Mouse (Mus musculus): ENCODE measurements around the gene Mmp15. TPM values are rescaled to one million over a fixed set of nuclear protein-coding genes. Genes with fewer than 3 reads are reported as not detected.

The Mmp15 gene
- polyA plus RNA-seq, 1 experiment, result not detected

DNA sequence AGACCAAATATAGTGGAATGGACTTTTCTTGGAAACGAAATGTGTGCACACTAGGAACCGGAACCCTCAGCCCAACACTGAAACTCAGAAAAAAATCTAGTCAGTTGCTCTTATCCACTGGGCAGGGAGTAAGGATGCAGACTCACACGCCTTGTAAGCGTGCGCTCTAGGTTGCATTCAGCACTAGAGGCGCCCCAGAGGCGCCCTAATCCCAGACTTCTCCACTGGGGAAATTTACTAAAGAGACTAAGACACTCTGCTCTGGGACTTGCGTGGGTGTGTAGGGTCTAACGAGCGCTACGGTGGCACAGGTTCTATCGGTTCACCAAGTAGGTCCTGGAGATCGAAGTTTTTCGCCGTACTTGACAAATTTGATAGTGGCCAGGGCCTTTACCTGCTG, 607 bp upstream of the Mmp15 start:
- Histone ChIP-seq H3K4me1 (ENCODE audit: control insufficient read depth, insufficient read depth, low read length) (peaks cover 37% of the 10 kb centered on the region), H3K4me3 (ENCODE audit: insufficient read depth, low read depth, low read length) (no peak overlapping the region), H3K27ac (ENCODE audit: insufficient read depth, low read depth, low read length) (no peak overlapping the region)
- 3% methylated on average over 15 of the region's 15 CpGs for WGBS
- TF ChIP-seq POLR2A (IDR thresholded peaks at IDR 0.05; ENCODE audit: insufficient read depth, low read depth, low read length) (no peak), CTCF (IDR thresholded peaks at IDR 0.05; ENCODE audit: insufficient read depth, low read depth, low read length) (no peak)

DNA sequence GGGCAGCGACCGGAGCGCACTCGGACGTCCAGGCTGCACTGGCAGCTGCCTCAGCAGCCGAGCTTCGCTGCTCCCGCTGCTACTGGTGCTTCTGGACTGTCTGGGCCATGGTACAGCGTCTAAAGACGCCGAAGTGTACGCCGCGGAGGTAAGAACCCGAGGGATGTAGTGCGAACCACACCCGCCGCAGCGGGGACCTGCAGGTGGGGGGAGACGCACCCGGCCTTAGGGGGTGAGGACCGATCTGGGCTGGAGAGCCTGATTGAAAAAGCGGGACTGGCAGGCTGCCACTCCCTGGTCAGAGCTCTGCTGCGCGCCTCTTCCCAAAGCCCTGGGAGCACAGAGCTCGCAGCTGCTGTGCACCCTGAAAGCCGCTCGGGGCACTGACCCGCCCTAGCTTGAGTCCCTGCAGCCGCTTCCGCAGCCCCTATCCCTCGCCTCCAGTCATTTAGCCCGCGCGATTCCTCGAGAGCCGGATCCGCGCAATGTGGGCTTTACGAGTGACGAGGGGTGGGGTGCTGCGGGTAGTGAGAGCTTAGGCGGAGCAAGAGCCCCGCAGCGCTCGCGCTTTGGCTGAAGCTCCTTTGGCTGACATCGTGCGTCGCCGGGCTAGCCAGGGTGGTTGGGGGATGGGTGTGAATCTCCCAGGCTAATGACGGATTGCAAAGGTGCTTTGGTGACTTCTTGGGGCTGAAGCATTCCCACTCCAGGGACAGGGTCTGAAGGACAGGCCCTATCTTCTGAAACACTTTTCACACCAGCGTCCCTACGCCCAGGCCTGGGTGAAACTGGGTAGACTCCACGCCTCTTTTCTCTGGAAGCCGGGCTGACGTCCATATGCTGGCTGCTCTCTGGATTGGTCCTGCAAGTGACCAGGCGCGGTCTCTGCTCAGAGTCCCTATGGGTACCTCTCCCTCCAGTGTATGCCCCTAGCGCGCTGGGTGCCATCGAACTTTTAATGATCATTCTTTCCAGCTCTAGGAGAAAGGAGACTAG, 1.1 kb downstream of the Mmp15 start:
- peak overlapping the region; percentile 72 for H3K4me3 ChIP-seq (ENCODE audit: insufficient read depth, low read depth, low read length)
- H3K4me1 ChIP-seq (ENCODE audit: control insufficient read depth, insufficient read depth, low read length), result peaks cover 34% of the 10 kb centered on the region
- no peak overlapping the region for H3K27ac ChIP-seq (ENCODE audit: insufficient read depth, low read depth, low read length)
- TF ChIP-seq CTCF (IDR thresholded peaks at IDR 0.05; ENCODE audit: insufficient read depth, low read depth, low read length) (no peak), POLR2A (IDR thresholded peaks at IDR 0.05; ENCODE audit: insufficient read depth, low read depth, low read length) (peak; percentile 11; the same call in 1 of the 2 replicates)
- 8% methylated on average over 62 of the region's 62 CpGs for WGBS

GRCm38 (mm10) chr8:95354606-95355005, 2.5 kb downstream of the Mmp15 start:
- TF ChIP-seq POLR2A (IDR thresholded peaks at IDR 0.05; ENCODE audit: insufficient read depth, low read depth, low read length) (no peak), CTCF (IDR thresholded peaks at IDR 0.05; ENCODE audit: insufficient read depth, low read depth, low read length) (no peak)
- WGBS, result 96% methylated on average over 2 of the region's 2 CpGs
- H3K27ac ChIP-seq (ENCODE audit: insufficient read depth, low read depth, low read length), result no peak overlapping the region

GRCm38 (mm10) chr8:95358550-95359411, 6.7 kb downstream of the Mmp15 start:
- TF ChIP-seq CTCF (IDR thresholded peaks at IDR 0.05; ENCODE audit: insufficient read depth, low read depth, low read length) (no peak), POLR2A (IDR thresholded peaks at IDR 0.05; ENCODE audit: insufficient read depth, low read depth, low read length) (no peak)
- H3K4me3 ChIP-seq (ENCODE audit: insufficient read depth, low read depth, low read length), result no peak overlapping the region
- H3K27ac ChIP-seq (ENCODE audit: insufficient read depth, low read depth, low read length), result no peak overlapping the region
- 74% methylated on average over 7 of the region's 8 CpGs for WGBS
- peaks cover 12% of the 10 kb centered on the region; the same call in 1 of the 2 replicates for H3K4me1 ChIP-seq (ENCODE audit: control insufficient read depth, insufficient read depth, low read length)

More at GRCm38 (mm10) chr8:95354606-95355005, 2.5 kb downstream of the Mmp15 start:
- Histone ChIP-seq H3K4me1 (ENCODE audit: control insufficient read depth, insufficient read depth, low read length) (peaks cover 21% of the 10 kb centered on the region), H3K4me3 (ENCODE audit: insufficient read depth, low read depth, low read length) (no peak overlapping the region)

- TF ChIP-seq CTCF (IDR thresholded peaks at IDR 0.05; ENCODE audit: insufficient read depth, low read depth, low read length) (no peak), POLR2A (IDR thresholded peaks at IDR 0.05; ENCODE audit: insufficient read depth, low read depth, low read length) (no peak)
- 58% methylated on average over 7 of the region's 7 CpGs for WGBS
- Histone ChIP-seq H3K4me1 (ENCODE audit: control insufficient read depth, insufficient read depth, low read length) (peaks cover 7% of the 10 kb centered on the region; the same call in 1 of the 2 replicates), H3K27ac (ENCODE audit: insufficient read depth, low read depth, low read length) (no peak overlapping the region), H3K4me3 (ENCODE audit: insufficient read depth, low read depth, low read length) (no peak overlapping the region)
These were observed 8.3 kb downstream of the Mmp15 start for GRCm38 (mm10) chr8:95360181-95361015.

DNA sequence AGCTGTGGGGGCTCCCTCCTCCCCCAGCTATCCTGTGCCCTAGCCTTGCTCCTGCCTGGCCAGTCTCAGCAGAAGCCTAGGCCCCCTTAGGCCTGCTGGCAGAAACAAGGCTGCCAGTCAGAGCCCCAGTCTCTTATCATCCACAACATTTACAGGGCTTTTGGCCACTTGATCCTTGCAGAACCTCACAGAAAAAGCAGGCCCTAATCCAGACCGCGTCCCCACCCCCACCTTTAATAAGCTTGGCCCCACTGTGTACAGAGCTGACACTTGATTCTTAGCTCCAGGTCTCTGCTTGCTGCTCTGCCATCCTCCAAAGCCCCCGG, 8.9 kb downstream of the Mmp15 start:
- H3K4me1 ChIP-seq (ENCODE audit: control insufficient read depth, insufficient read depth, low read length), result peaks cover 7% of the 10 kb centered on the region; the same call in 1 of the 2 replicates
- 70% methylated on average over 3 of the region's 3 CpGs for WGBS
- H3K4me3 ChIP-seq (ENCODE audit: insufficient read depth, low read depth, low read length), result no peak overlapping the region
- TF ChIP-seq POLR2A (IDR thresholded peaks at IDR 0.05; ENCODE audit: insufficient read depth, low read depth, low read length), result no peak
- no peak for TF ChIP-seq CTCF (IDR thresholded peaks at IDR 0.05; ENCODE audit: insufficient read depth, low read depth, low read length)
- no peak overlapping the region for H3K27ac ChIP-seq (ENCODE audit: insufficient read depth, low read depth, low read length)

DNA sequence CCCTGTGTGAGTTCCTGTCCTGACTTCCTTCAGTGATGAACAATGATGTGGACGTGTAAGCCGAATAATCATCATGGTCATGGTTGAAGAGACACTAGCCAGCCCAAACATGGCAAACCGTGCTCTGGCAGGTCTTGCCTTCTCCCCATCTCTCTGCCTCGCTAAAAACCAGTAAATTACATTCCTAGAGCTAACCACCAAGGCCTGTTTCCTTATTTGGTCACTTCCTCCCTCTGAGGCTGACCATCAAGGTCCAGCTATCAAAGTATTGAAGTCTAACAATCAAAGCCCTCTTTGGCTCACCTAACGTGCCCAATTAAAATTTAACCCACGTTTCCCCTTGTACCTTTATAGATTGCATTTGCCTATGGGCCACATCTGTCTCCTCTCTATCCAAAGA, 10.2 kb downstream of the Mmp15 start:
- no peak for TF ChIP-seq CTCF (IDR thresholded peaks at IDR 0.05; ENCODE audit: insufficient read depth, low read depth, low read length)
- TF ChIP-seq POLR2A (IDR thresholded peaks at IDR 0.05; ENCODE audit: insufficient read depth, low read depth, low read length), result no peak
- no peak overlapping the region for H3K4me3 ChIP-seq (ENCODE audit: insufficient read depth, low read depth, low read length)
- 80% methylated on average over 6 of the region's 6 CpGs for WGBS

GRCm38 (mm10) chr8:95363849-95364248, 11.8 kb downstream of the Mmp15 start:
- WGBS, result 98% methylated on average over 2 of the region's 2 CpGs
- Histone ChIP-seq H3K27ac (ENCODE audit: insufficient read depth, low read depth, low read length) (no peak overlapping the region), H3K4me1 (ENCODE audit: control insufficient read depth, insufficient read depth, low read length) (peaks cover 7% of the 10 kb centered on the region; the same call in 1 of the 2 replicates), H3K4me3 (ENCODE audit: insufficient read depth, low read depth, low read length) (no peak overlapping the region)
- TF ChIP-seq POLR2A (IDR thresholded peaks at IDR 0.05; ENCODE audit: insufficient read depth, low read depth, low read length), result no peak
- no peak for TF ChIP-seq CTCF (IDR thresholded peaks at IDR 0.05; ENCODE audit: insufficient read depth, low read depth, low read length)

More for the DNA sequence above, 10.2 kb downstream of the Mmp15 start:
- Histone ChIP-seq H3K27ac (ENCODE audit: insufficient read depth, low read depth, low read length) (no peak overlapping the region), H3K4me1 (ENCODE audit: control insufficient read depth, insufficient read depth, low read length) (peaks cover 7% of the 10 kb centered on the region; the same call in 1 of the 2 replicates)

All from olfactory bulb, adult 2 months (tissue).